Mouse (Mus musculus) colon, adult 2 months (tissue): ENCODE results near the gene BC049762. TPM values are rescaled to one million over a fixed set of nuclear protein-coding genes. Genes with fewer than 3 reads are reported as not detected.

Experiments used
- polyA plus RNA-seq: library from polyadenylated mRNA; depleted of rRNA; stranded (reverse); fragments of >200 nt; gene quantifications from 2 replicates; pipeline ENCODE4 v1.2.3, GENCODE M21; 2012; rRNA removed

The BC049762 gene
- not detected in 2 replicates for polyA plus RNA-seq

DNA sequence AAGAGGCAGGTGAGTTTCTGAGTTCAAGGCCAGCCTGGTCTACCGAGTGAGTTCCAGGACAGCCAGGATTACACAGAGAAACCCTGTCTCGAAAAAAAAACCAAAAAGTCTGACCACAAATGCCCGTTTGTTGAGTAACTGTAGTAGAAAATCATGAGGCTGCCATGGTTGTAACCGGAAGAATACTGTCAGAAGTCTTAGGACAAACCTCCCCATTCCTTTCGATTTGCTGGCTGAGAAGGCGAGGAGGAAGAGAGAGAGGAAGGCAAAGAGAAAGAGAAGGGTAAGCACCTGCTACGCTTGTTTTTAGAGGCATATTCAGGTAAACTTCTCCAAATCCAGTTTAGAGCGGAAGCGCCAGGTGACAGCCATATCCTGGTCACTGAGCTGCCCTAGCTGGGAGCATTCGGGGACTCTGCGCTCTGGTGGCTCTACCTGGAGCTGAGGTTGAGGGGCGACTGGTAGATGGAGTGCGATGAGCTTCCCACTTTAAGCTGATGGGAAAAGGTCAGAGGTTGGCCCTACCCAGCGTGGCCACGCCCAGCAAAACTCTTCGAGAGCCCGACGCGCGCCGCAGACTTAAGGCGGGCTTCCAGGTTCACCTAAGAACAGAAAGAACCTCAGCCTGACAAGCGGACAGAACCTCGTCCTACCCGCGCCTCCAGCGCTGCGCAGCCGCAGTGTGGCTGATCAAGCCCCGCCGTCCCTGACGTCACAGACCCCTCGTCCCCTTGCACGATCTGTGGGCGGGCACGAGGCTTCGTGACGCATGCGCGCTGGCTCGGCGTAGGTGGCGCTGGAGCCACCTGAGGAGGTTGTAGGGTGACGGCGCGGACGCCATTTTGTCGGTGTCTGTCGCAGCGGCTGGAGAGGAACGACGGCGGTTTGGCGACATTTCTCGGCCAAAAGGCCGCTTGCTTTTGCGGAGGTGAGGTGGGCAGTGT is at the start of gene BC049762:
Gene BC049762, minus strand, starts transcription at position 705 of the 944 bp plus-strand sequence.

DNA sequence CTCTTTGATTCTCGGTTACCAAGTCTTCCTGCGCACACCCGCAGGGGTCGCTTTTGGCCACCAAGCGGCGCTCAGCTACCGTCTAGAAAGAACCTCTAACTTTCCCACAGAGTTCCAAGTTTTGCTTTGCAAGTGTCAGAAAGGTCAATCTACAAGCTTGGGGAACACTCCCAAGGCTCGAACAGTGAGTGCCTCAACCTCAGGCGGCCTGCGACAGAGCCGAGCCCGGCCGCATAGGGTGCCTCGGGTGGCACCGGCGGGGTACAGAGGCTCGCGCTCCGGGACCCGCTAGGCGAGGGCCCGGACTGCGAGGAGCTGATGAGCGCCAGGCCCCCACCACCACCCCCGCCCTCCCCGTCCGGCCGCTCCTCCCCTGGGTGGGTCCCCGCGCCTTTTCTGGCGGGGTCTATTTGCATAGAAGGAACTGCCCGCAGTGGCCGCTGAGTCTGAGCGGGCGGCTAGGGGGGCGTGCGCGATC is 26.8 kb upstream of the BC049762 start, which contains the start of gene Col23a1:
Gene Col23a1, plus strand, starts transcription at position 357 of the 478 bp plus-strand sequence.

DNA sequence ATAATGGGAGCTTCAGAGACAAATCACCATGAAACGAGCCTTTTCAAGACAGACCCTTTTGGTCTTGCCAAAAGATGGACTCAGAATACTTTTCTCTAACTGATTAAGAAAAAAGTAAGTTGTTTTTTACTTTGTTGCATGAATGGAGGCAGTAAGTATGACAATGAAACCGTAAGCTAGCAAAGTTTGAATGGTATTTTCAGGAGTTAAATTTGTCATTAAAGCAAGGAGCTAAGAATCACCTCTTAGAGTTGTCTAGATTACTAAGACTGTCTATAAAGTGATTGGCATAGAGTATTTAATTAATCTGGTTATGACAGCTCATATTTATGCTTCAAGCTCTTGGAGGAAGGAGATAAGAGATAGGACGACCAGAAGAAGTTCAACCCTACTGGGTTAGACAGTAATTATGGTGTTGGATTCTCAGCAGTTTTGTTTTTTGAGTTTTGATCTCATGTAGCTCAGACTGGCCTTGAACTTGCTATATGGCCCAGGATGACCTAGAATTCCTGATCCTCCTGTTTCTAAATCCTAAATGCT is 1.1 kb downstream of the BC049762 start, which contains the start of gene Clk4:
Gene Clk4, plus strand, starts transcription at position 51 of the 540 bp plus-strand sequence.

DNA sequence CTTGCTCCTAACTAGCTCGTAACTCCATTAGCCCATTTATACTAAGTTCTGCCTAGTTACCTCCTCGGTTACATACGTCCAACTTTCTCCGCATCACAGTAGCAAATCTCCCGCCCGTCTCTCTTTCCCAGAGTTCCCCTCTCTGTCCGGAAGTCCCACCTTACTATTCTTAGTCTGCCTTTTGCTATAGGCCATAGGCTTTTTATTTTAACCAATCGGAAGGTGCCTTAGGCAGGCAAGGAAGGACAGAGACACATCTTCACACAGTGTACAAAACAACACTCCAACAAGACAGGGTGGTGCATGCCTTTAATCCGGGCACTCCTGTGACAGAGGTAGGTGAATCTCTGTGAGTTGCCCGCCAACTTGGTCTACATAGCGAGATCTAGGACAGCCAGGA is 42.5 kb downstream of the BC049762 start, which contains the start of gene Gm12569:
Gene Gm12569, plus strand, starts transcription at position 166 of the 400 bp plus-strand sequence.

Other genes with a start within 250 kb of the BC049762 start
- gene Olfr54, start 248.8 kb downstream of the BC049762 start, polyA plus RNA-seq = not detected in 2 replicates
- gene Olfr1375, start 214.9 kb downstream of the BC049762 start, polyA plus RNA-seq = not detected in 2 replicates
- 1.2 and 1.7 TPM in 2 replicates for gene Zfp354a, start 203.8 kb downstream of the BC049762 start, polyA plus RNA-seq
- gene Gm12569, start 42.6 kb downstream of the BC049762 start, polyA plus RNA-seq = not detected in 2 replicates
- 9.6 and 13.1 TPM in 2 replicates for gene Clk4, start 1.3 kb downstream of the BC049762 start, polyA plus RNA-seq
- gene Col23a1, start 26.9 kb upstream of the BC049762 start, polyA plus RNA-seq = 2.7 and 3.6 TPM in 2 replicates